13 mouse cellular contexts compared by ENCODE assay signal in the genomic region with DNA sequence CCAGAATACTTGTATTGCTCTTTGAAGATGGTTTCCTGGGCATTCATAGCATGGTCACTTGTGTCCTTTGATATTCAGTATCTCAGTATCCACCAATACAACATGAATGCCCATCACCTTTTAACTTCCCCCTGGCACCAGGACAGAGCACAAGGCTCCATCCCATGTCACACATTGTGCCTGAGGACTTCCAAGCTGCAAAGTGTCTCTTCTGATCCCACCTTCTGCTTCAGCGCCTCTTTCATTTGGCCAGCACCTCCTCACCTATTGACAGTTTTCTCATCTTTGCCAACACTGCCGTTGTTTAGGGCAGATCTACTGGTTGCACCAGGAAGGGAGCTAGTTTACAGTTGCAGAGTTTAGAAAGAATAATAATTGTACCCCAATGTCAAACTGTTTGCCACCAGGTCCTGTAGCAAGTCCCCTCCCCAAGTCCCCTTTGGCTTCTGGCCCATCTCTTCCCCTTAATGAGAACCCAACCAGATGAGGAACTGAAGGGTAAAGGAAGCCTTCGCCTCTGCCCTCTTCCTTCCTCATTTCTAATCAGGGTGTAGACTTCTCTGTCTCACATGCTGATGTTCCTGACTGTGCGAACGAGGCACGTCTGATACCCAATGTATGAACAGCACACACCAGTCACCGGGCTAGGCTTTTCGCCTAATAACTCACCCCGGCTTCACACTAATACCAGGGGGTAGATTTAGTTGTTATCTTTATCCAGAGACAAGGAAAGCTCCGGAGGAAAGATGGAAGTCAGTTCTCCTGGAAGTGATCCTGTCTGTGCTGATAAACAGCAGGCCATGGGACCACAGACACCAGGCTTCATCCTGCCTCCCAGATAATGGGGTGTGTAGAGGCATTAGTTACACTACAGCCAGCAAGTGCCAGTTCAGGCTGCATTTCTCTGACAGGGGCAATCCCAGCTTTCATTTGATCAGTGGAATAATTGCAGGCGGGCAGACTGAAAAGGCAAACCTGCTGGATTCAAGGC.
A peak's percentile ranks its signal among the peaks of the same experiment; 100 is the strongest.
DNase-seq lines count a peak whose midpoint lies in the region; ATAC-seq lines count a peak whose summit lies in the region.
"Had no signal": no experiment of that assay in that cellular context is flagged by ENCODE, and none has a peak within 500 bp of the region (broad histone marks: within the 10 kb centered on the region; RNA-seq: fewer than 3 reads in every experiment).

No protein-coding gene starts in this region.

- peak overlapping the region; percentile 10; the same call in 1 of the 2 replicates for H3K27ac ChIP-seq in liver, embryonic 12.5 days
- no peak overlapping the region for H3K27ac ChIP-seq in intestine, embryonic 15.5 days
- no peak overlapping the region for H3K27ac ChIP-seq in embryonic facial prominence, embryonic 10.5 days (replicated peaks)
- H3K27ac ChIP-seq: layer of hippocampus, adult 2 months; limb, embryonic 12.5 days; midbrain, embryonic 15.5 days had no signal

- intact Hi-C loops in left cerebral cortex, postnatal 14 days (cut with DNase I) = no loop called here

- WGBS in liver, embryonic 12.5 days (ENCODE audit: insufficient replicate concordance) = 22% methylated on average over 11 of the region's 11 CpGs
- 53% methylated on average over 11 of the region's 11 CpGs for WGBS in intestine, embryonic 15.5 days
- WGBS in embryonic facial prominence, embryonic 10.5 days = 86% methylated on average over 11 of the region's 11 CpGs

- H3K4me1 ChIP-seq in liver, embryonic 12.5 days = peaks cover 35% of the 10 kb centered on the region
- H3K4me1 ChIP-seq in intestine, embryonic 15.5 days (replicated peaks) = 0 out of 2 replicates have a peak, but pooled peaks cover 7% of the 10 kb centered on the region
- peaks cover 14% of the 10 kb centered on the region for H3K4me1 ChIP-seq in embryonic facial prominence, embryonic 10.5 days
- H3K4me1 ChIP-seq: midbrain, embryonic 15.5 days had no signal

- ATAC-seq in liver, embryonic 12.5 days = peak; percentile 50; the same call in 1 of the 2 replicates
- peak; percentile 94 for ATAC-seq in neutrophil, adult 5-6 weeks (ENCODE audit: extremely low read depth, insufficient number of reproducible peaks, low FRiP score, poor library complexity, severe bottlenecking)
- no peak for ATAC-seq in intestine, embryonic 15.5 days
- ATAC-seq: inflammation-experienced regulatory T-cells, adult 6 months; midbrain, embryonic 15.5 days had no signal

- H3K4me2 ChIP-seq in liver, embryonic 12.5 days = no peak overlapping the region
- H3K4me2 ChIP-seq in intestine, embryonic 15.5 days (replicated peaks) = no peak overlapping the region
- H3K4me2 ChIP-seq: limb, embryonic 12.5 days; midbrain, embryonic 15.5 days had no signal

- no peak overlapping the region for H3K9ac ChIP-seq in liver, embryonic 12.5 days
- no peak overlapping the region for H3K9ac ChIP-seq in intestine, embryonic 15.5 days
- H3K9ac ChIP-seq: limb, embryonic 12.5 days; midbrain, embryonic 15.5 days had no signal

- H3K4me3 ChIP-seq in liver, embryonic 12.5 days = no peak overlapping the region
- H3K4me3 ChIP-seq in intestine, embryonic 15.5 days (replicated peaks) = no peak overlapping the region
- no peak overlapping the region for H3K4me3 ChIP-seq in embryonic facial prominence, embryonic 10.5 days
- H3K4me3 ChIP-seq: layer of hippocampus, adult 2 months; limb, embryonic 12.5 days; midbrain, embryonic 15.5 days had no signal

- DNase-seq in left cerebral cortex, postnatal 14 days (ENCODE audit: low spot score in 2 of 2) = peak; percentile 11 to 12
- no peak for DNase-seq in left cerebral cortex, adult 18-20 months (ENCODE audit: low spot score in 2 of 2)
- DNase-seq in MEL-GATA-1-ER (ENCODE audit: extremely low read depth, low read depth) = peak; percentile 96
- DNase-seq in embryo, embryonic 9.5 days (ENCODE audit: extremely low spot score) = no peak
- DNase-seq in embryonic facial prominence, embryonic 10.5 days (ENCODE audit: low spot score) = no peak
- DNase-seq: thymus, postnatal 4 days had no signal

- no peaks in the 10 kb centered on the region for H3K27me3 ChIP-seq in liver, embryonic 12.5 days (replicated peaks)
- H3K27me3 ChIP-seq in intestine, embryonic 15.5 days (replicated peaks) = no peaks in the 10 kb centered on the region
- no peaks in the 10 kb centered on the region for H3K27me3 ChIP-seq in embryonic facial prominence, embryonic 10.5 days (replicated peaks; ENCODE audit: low read depth, poor library complexity, severe bottlenecking)
- H3K27me3 ChIP-seq: limb, embryonic 12.5 days; midbrain, embryonic 15.5 days had no signal

- no peaks in the 10 kb centered on the region for H3K9me3 ChIP-seq in liver, embryonic 12.5 days (replicated peaks)
- no peaks in the 10 kb centered on the region for H3K9me3 ChIP-seq in intestine, embryonic 15.5 days
- no peaks in the 10 kb centered on the region for H3K9me3 ChIP-seq in embryonic facial prominence, embryonic 10.5 days
- H3K9me3 ChIP-seq: limb, embryonic 12.5 days; midbrain, embryonic 15.5 days had no signal

- H3K36me3 ChIP-seq in liver, embryonic 12.5 days = no peaks in the 10 kb centered on the region
- H3K36me3 ChIP-seq in intestine, embryonic 15.5 days = no peaks in the 10 kb centered on the region
- H3K36me3 ChIP-seq in embryonic facial prominence, embryonic 10.5 days (replicated peaks) = no peaks in the 10 kb centered on the region
- H3K36me3 ChIP-seq: limb, embryonic 12.5 days; midbrain, embryonic 15.5 days had no signal

Comparison
In these comparisons a context has a peak if more than half of its experiments do, and no peak if none do; other contexts are left out.
1. DNase-seq: peak in left cerebral cortex, postnatal 14 days (2 of 2) and MEL-GATA-1-ER (single experiment); none in left cerebral cortex, adult 18-20 months (0 of 2), embryo, embryonic 9.5 days (single experiment) and embryonic facial prominence, embryonic 10.5 days (single experiment).